Mouse (Mus musculus) liver, postnatal 0 days (tissue): ENCODE data around the gene Pycard.

Experiments
- CTCF ChIP-seq: sonication (generic); IDR thresholded peaks from 2 replicates; pipeline ENCODE4 v1.5.1; 2016; ENCODE audit warnings: antibody characterized with exemption, low read depth
- EP300 ChIP-seq: IDR thresholded peaks from 2 replicates; pipeline ENCODE4 v1.6.1; 2016; ENCODE audit warnings: antibody characterized with exemption, low read depth, mild to moderate bottlenecking

- TF ChIP-seq CTCF (no peak), EP300 (no peak)
These were observed 39.9 kb upstream of the Pycard start for GRCm38 (mm10) chr7:128033616-128034015.
